Mouse (Mus musculus): ENCODE data around the gene Mtfmt.

DNA sequence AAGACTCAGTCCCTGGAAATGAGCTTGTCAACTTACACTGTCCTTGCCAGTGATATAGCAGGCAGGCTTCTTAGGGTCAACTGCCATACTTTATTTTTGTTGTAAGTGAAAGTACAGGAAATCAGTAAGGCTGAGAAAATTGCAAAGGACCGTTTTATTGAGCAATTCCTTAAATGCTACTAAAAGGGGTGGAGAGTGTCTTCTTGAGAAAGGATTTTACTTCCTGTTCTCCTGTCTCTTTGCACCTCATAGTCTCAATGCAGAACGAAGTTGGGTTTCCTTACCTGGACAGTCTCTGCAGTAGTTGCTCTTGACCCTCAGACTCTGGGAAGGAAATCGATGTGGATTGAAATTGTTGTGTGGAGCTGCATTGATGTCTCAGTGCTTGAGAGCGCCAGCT is 37.2 kb downstream of the Mtfmt start:
- TF ChIP-seq CTCF (IDR thresholded peaks at IDR 0.05; ENCODE audit: low read depth) (no peak), EP300 (IDR thresholded peaks at IDR 0.05; ENCODE audit: low read depth) (no peak)

All from liver, embryonic 14.5 days (tissue).